Mouse (Mus musculus): Measurements from ENCODE around the gene Prr12. TPM values are rescaled to one million over a fixed set of nuclear protein-coding genes. Genes with fewer than 3 reads are reported as not detected.

Prr12 gene
- polyA plus RNA-seq, 1 experiment from 2014 or later, result 9.6 TPM

- ATAC-seq (ENCODE audit: insufficient read depth, low FRiP score, low read depth), result 0 out of 2 replicates have a peak, but pooled peaks have one; percentile 19
- Histone ChIP-seq H3K27ac (peak overlapping the region; percentile 86), H3K36me3 (peaks cover 15% of the 10 kb centered on the region; the same call in 1 of the 2 replicates), H3K9me3 (no peaks in the 10 kb centered on the region), H3K4me1 (peaks cover 14% of the 10 kb centered on the region; the same call in 1 of the 2 replicates), H3K4me2 (peak overlapping the region; percentile 63), H3K9ac (peak overlapping the region; percentile 46), H3K4me3 (replicated peaks) (peak overlapping the region; percentile 55), H3K27me3 (replicated peaks) (no peaks in the 10 kb centered on the region)
- WGBS, result 9% methylated on average over 35 of the region's 35 CpGs
These were observed 38.6 kb upstream of the Prr12 start for GRCm38 (mm10) chr7:45091001-45091990.

GRCm38 (mm10) chr7:45090251-45090977 is 37.7 kb upstream of the Prr12 start:
- WGBS, result 73% methylated on average over 13 of the region's 13 CpGs
- peak overlapping the region; percentile 55 for H3K4me3 ChIP-seq (replicated peaks)
- H3K4me1 ChIP-seq, result peaks cover 14% of the 10 kb centered on the region; the same call in 1 of the 2 replicates
- no peaks in the 10 kb centered on the region for H3K27me3 ChIP-seq (replicated peaks)
- H3K36me3 ChIP-seq, result peaks cover 23% of the 10 kb centered on the region; the same call in 1 of the 2 replicates
- ATAC-seq (ENCODE audit: insufficient read depth, low FRiP score, low read depth), result no peak
- H3K9ac ChIP-seq, result no peak overlapping the region
- peak overlapping the region; percentile 63 for H3K4me2 ChIP-seq
- H3K27ac ChIP-seq, result peak overlapping the region; percentile 86; the same call in 1 of the 2 replicates
- no peaks in the 10 kb centered on the region for H3K9me3 ChIP-seq

GRCm38 (mm10) chr7:45088597-45088996 is 35.9 kb upstream of the Prr12 start:
- H3K36me3 ChIP-seq, result peaks cover 34% of the 10 kb centered on the region; the same call in 1 of the 2 replicates
- H3K9me3 ChIP-seq, result no peaks in the 10 kb centered on the region
- no peak for ATAC-seq (ENCODE audit: insufficient read depth, low FRiP score, low read depth)
- H3K4me3 ChIP-seq (replicated peaks), result no peak overlapping the region
- H3K4me1 ChIP-seq, result peaks cover 14% of the 10 kb centered on the region; the same call in 1 of the 2 replicates
- H3K27me3 ChIP-seq (replicated peaks), result no peaks in the 10 kb centered on the region
- H3K9ac ChIP-seq, result no peak overlapping the region
- no peak overlapping the region for H3K27ac ChIP-seq
- WGBS, result 91% methylated on average over 17 of the region's 17 CpGs
- H3K4me2 ChIP-seq, result no peak overlapping the region

- Histone ChIP-seq H3K27me3 (replicated peaks) (no peaks in the 10 kb centered on the region), H3K9me3 (no peaks in the 10 kb centered on the region), H3K4me1 (0 out of 2 replicates have a peak, but pooled peaks cover 14% of the 10 kb centered on the region), H3K4me2 (no peak overlapping the region), H3K36me3 (peaks cover 40% of the 10 kb centered on the region; the same call in 1 of the 2 replicates), H3K9ac (no peak overlapping the region), H3K27ac (no peak overlapping the region), H3K4me3 (replicated peaks) (no peak overlapping the region)
- 80% methylated on average over 4 of the region's 4 CpGs for WGBS
- no peak for ATAC-seq (ENCODE audit: insufficient read depth, low FRiP score, low read depth)
These were observed 33.4 kb upstream of the Prr12 start for GRCm38 (mm10) chr7:45086084-45086483.

- Histone ChIP-seq H3K27ac (no peak overlapping the region), H3K4me1 (peaks cover 13% of the 10 kb centered on the region; the same call in 1 of the 2 replicates), H3K4me2 (no peak overlapping the region; the same call in none of the 2 replicates), H3K36me3 (peaks cover 38% of the 10 kb centered on the region; the same call in 1 of the 2 replicates), H3K9me3 (no peaks in the 10 kb centered on the region), H3K9ac (no peak overlapping the region), H3K27me3 (replicated peaks) (no peaks in the 10 kb centered on the region), H3K4me3 (replicated peaks) (no peak overlapping the region)
- WGBS, result 81% methylated on average over 22 of the region's 22 CpGs
- no peak for ATAC-seq (ENCODE audit: insufficient read depth, low FRiP score, low read depth)
These were observed 30.7 kb upstream of the Prr12 start for GRCm38 (mm10) chr7:45083300-45083890.

GRCm38 (mm10) chr7:45082401-45083299 is 30.0 kb upstream of the Prr12 start:
- Histone ChIP-seq H3K27ac (peak overlapping the region; percentile 55), H3K27me3 (replicated peaks) (no peaks in the 10 kb centered on the region), H3K36me3 (peaks cover 33% of the 10 kb centered on the region; the same call in 1 of the 2 replicates), H3K9ac (no peak overlapping the region), H3K4me3 (replicated peaks) (no peak overlapping the region), H3K4me1 (peaks cover 13% of the 10 kb centered on the region; the same call in 1 of the 2 replicates), H3K9me3 (no peaks in the 10 kb centered on the region), H3K4me2 (peak overlapping the region; percentile 13)
- 66% methylated on average over 25 of the region's 25 CpGs for WGBS
- ATAC-seq (ENCODE audit: insufficient read depth, low FRiP score, low read depth), result no peak

GRCm38 (mm10) chr7:45081016-45081415 is 28.3 kb upstream of the Prr12 start:
- Histone ChIP-seq H3K27me3 (replicated peaks) (no peaks in the 10 kb centered on the region), H3K4me1 (peaks cover 13% of the 10 kb centered on the region; the same call in 1 of the 2 replicates), H3K9me3 (no peaks in the 10 kb centered on the region), H3K4me3 (replicated peaks) (no peak overlapping the region), H3K36me3 (peaks cover 26% of the 10 kb centered on the region; the same call in 1 of the 2 replicates), H3K27ac (no peak overlapping the region; the same call in 1 of the 2 replicates), H3K4me2 (no peak overlapping the region), H3K9ac (no peak overlapping the region)
- WGBS, result 56% methylated on average over 5 of the region's 5 CpGs
- ATAC-seq (ENCODE audit: insufficient read depth, low FRiP score, low read depth), result no peak

- ATAC-seq (ENCODE audit: insufficient read depth, low FRiP score, low read depth), result peak; percentile 57; the same call in 1 of the 2 replicates
- H3K9ac ChIP-seq, result no peak overlapping the region
- H3K9me3 ChIP-seq, result no peaks in the 10 kb centered on the region
- WGBS, result 1% methylated on average over 10 of the region's 10 CpGs
- no peak overlapping the region for H3K27ac ChIP-seq
- peaks cover 21% of the 10 kb centered on the region; the same call in 1 of the 2 replicates for H3K36me3 ChIP-seq
- H3K27me3 ChIP-seq (replicated peaks), result no peaks in the 10 kb centered on the region
- H3K4me1 ChIP-seq, result peaks cover 16% of the 10 kb centered on the region; the same call in 1 of the 2 replicates
- no peak overlapping the region for H3K4me2 ChIP-seq
- no peak overlapping the region for H3K4me3 ChIP-seq (replicated peaks)
These were observed 27.2 kb upstream of the Prr12 start for GRCm38 (mm10) chr7:45079856-45080255.

- Histone ChIP-seq H3K4me2 (no peak overlapping the region), H3K27ac (no peak overlapping the region), H3K4me1 (peaks cover 17% of the 10 kb centered on the region; the same call in 1 of the 2 replicates), H3K36me3 (peaks cover 12% of the 10 kb centered on the region; the same call in 1 of the 2 replicates), H3K9me3 (no peaks in the 10 kb centered on the region), H3K9ac (no peak overlapping the region), H3K4me3 (replicated peaks) (no peak overlapping the region), H3K27me3 (replicated peaks) (no peaks in the 10 kb centered on the region)
- no peak for ATAC-seq (ENCODE audit: insufficient read depth, low FRiP score, low read depth)
- 24% methylated on average over 9 of the region's 9 CpGs for WGBS
These were observed 25.8 kb upstream of the Prr12 start for GRCm38 (mm10) chr7:45078513-45078912.

- ATAC-seq (ENCODE audit: insufficient read depth, low FRiP score, low read depth), result no peak
- Histone ChIP-seq H3K4me1 (peaks cover 15% of the 10 kb centered on the region; the same call in 1 of the 2 replicates), H3K4me2 (no peak overlapping the region), H3K36me3 (peaks cover 6% of the 10 kb centered on the region; the same call in 1 of the 2 replicates), H3K4me3 (replicated peaks) (no peak overlapping the region), H3K9me3 (no peaks in the 10 kb centered on the region), H3K9ac (no peak overlapping the region), H3K27me3 (replicated peaks) (no peaks in the 10 kb centered on the region), H3K27ac (no peak overlapping the region)
- WGBS, result 87% methylated on average over 2 of the region's 2 CpGs
These were observed 25.1 kb upstream of the Prr12 start for GRCm38 (mm10) chr7:45077829-45078228.
